Mouse (Mus musculus): ENCODE results near the gene Cdx4. TPM values are rescaled to one million over a fixed set of nuclear protein-coding genes. Genes with fewer than 3 reads are reported as not detected.

Gene Cdx4
- not detected in 2 replicates for polyA plus RNA-seq (2012; rRNA removed)
- polyA plus RNA-seq (2014; fragmentation: Nextera tagmentation; extraction: Ambion mirVana), result not detected in 2 replicates

- ATAC-seq (ENCODE audit: insufficient read depth) (no peak), DNase-seq (ENCODE audit: low read depth in 3 of 3, low spot score in 3 of 3) (no peak)
- peaks cover 24% of the 10 kb centered on the region for H3K27me3 ChIP-seq (ENCODE audit: control insufficient read depth, insufficient read depth, low read length)
- no peak within 1 kb of the TSS for H3K27ac ChIP-seq
- H3K36me3 ChIP-seq (replicated peaks; ENCODE audit: control insufficient read depth, insufficient read depth, low read depth), result no peaks in the 10 kb centered on the region
- no peak within 1 kb of the TSS for H3K4me3 ChIP-seq (ENCODE audit: insufficient read depth in 1 of 2, low read depth in 2 of 2, low read length in 2 of 2)
- H3K4me2 ChIP-seq (ENCODE audit: low read depth), result no peak within 1 kb of the TSS
- H3K4me1 ChIP-seq (replicated peaks; ENCODE audit: control insufficient read depth in 2 of 2, insufficient read depth in 2 of 2, low read length in 1 of 2), result no peaks in the 10 kb centered on the region
- WGBS (ENCODE audit: insufficient replicate concordance), result 19% methylated on average over 13 of the region's 13 CpGs
- no peak within 1 kb of the TSS for H3K9ac ChIP-seq (replicated peaks)
- H3K9me3 ChIP-seq (ENCODE audit: control insufficient read depth, low read length), result no peaks in the 10 kb centered on the region
- TF ChIP-seq CTCF (IDR thresholded peaks at IDR 0.05; ENCODE audit: low read depth), result no peak
- TF ChIP-seq EP300 (IDR thresholded peaks at IDR 0.05; ENCODE audit: low read depth), result no peak
Observed at GRCm38 (mm10) chrX:103321146-103321545, at the start of gene Cdx4. Cdx4 (plus strand) TSS chrX:103321398.

GRCm38 (mm10) chrX:103274325-103274724 lies 46.9 kb upstream of the Cdx4 start:
- H3K27ac ChIP-seq, result no peak overlapping the region
- no peak for ATAC-seq (ENCODE audit: insufficient read depth)
- H3K4me3 ChIP-seq (ENCODE audit: insufficient read depth in 1 of 2, low read depth in 2 of 2, low read length in 2 of 2), result no peak overlapping the region
- H3K9ac ChIP-seq (replicated peaks), result no peak overlapping the region
- no peak overlapping the region for H3K4me2 ChIP-seq (ENCODE audit: low read depth)
- no peak for DNase-seq (ENCODE audit: low read depth in 3 of 3, low spot score in 3 of 3)
- H3K4me1 ChIP-seq (replicated peaks; ENCODE audit: control insufficient read depth in 2 of 2, insufficient read depth in 2 of 2, low read length in 1 of 2), result no peaks in the 10 kb centered on the region
- no peaks in the 10 kb centered on the region for H3K9me3 ChIP-seq (ENCODE audit: control insufficient read depth, low read length)
- no peaks in the 10 kb centered on the region for H3K27me3 ChIP-seq (ENCODE audit: control insufficient read depth, insufficient read depth, low read length)
- WGBS (ENCODE audit: insufficient replicate concordance), result 80% methylated on average over 4 of the region's 5 CpGs
- TF ChIP-seq CTCF (IDR thresholded peaks at IDR 0.05; ENCODE audit: low read depth) (no peak), EP300 (IDR thresholded peaks at IDR 0.05; ENCODE audit: low read depth) (no peak)
- no peaks in the 10 kb centered on the region for H3K36me3 ChIP-seq (replicated peaks; ENCODE audit: control insufficient read depth, insufficient read depth, low read depth)

GRCm38 (mm10) chrX:103286899-103287722 lies 34.1 kb upstream of the Cdx4 start:
- TF ChIP-seq EP300 (IDR thresholded peaks at IDR 0.05; ENCODE audit: low read depth), result no peak
- TF ChIP-seq CTCF (IDR thresholded peaks at IDR 0.05; ENCODE audit: low read depth), result no peak
- Histone ChIP-seq H3K27ac (no peak overlapping the region), H3K4me2 (ENCODE audit: low read depth) (no peak overlapping the region), H3K36me3 (replicated peaks; ENCODE audit: control insufficient read depth, insufficient read depth, low read depth) (no peaks in the 10 kb centered on the region), H3K9ac (replicated peaks) (no peak overlapping the region), H3K4me1 (replicated peaks; ENCODE audit: control insufficient read depth in 2 of 2, insufficient read depth in 2 of 2, low read length in 1 of 2) (no peaks in the 10 kb centered on the region; a peak in 1 of 4 replicates), H3K27me3 (ENCODE audit: control insufficient read depth, insufficient read depth, low read length) (no peaks in the 10 kb centered on the region; the same call in 1 of the 2 replicates), H3K9me3 (ENCODE audit: control insufficient read depth, low read length) (no peaks in the 10 kb centered on the region), H3K4me3 (ENCODE audit: insufficient read depth in 1 of 2, low read depth in 2 of 2, low read length in 2 of 2) (no peak overlapping the region)
- no peak for ATAC-seq (ENCODE audit: insufficient read depth)
- no peak for DNase-seq (ENCODE audit: low read depth in 3 of 3, low spot score in 3 of 3)
- WGBS (ENCODE audit: insufficient replicate concordance), result 32% methylated on average over 4 of the region's 4 CpGs

GRCm38 (mm10) chrX:103287846-103288377 lies 33.3 kb upstream of the Cdx4 start:
- H3K4me3 ChIP-seq (ENCODE audit: insufficient read depth in 1 of 2, low read depth in 2 of 2, low read length in 2 of 2), result no peak overlapping the region
- WGBS (ENCODE audit: insufficient replicate concordance), result 26% methylated on average over 10 of the region's 10 CpGs
- H3K27me3 ChIP-seq (ENCODE audit: control insufficient read depth, insufficient read depth, low read length), result no peaks in the 10 kb centered on the region; the same call in 1 of the 2 replicates
- TF ChIP-seq CTCF (IDR thresholded peaks at IDR 0.05; ENCODE audit: low read depth) (no peak), EP300 (IDR thresholded peaks at IDR 0.05; ENCODE audit: low read depth) (no peak)
- H3K9me3 ChIP-seq (ENCODE audit: control insufficient read depth, low read length), result no peaks in the 10 kb centered on the region
- DNase-seq (ENCODE audit: low read depth in 3 of 3, low spot score in 3 of 3) (no peak), ATAC-seq (ENCODE audit: insufficient read depth) (no peak)
- no peak overlapping the region for H3K27ac ChIP-seq
- no peak overlapping the region for H3K9ac ChIP-seq (replicated peaks)
- H3K4me2 ChIP-seq (ENCODE audit: low read depth), result no peak overlapping the region
- no peaks in the 10 kb centered on the region; a peak in 1 of 4 replicates for H3K4me1 ChIP-seq (replicated peaks; ENCODE audit: control insufficient read depth in 2 of 2, insufficient read depth in 2 of 2, low read length in 1 of 2)
- no peaks in the 10 kb centered on the region for H3K36me3 ChIP-seq (replicated peaks; ENCODE audit: control insufficient read depth, insufficient read depth, low read depth)
